In genomic region chr6:39376775-39377174, GRCm38 (mm10) we compare ENCODE assay signal across 8 mouse cellular contexts. TPM values are rescaled to one million over a fixed set of nuclear protein-coding genes. Genes with fewer than 3 reads are reported as not detected.
DNase-seq lines count a peak whose midpoint lies in the region; ATAC-seq and TF ChIP-seq lines count a peak whose summit lies in the region.

No protein-coding gene starts in this region.

- no peaks in the 10 kb centered on the region for H3K27me3 ChIP-seq in embryonic facial prominence, embryonic 14.5 days (replicated peaks; ENCODE audit: control insufficient read depth, insufficient read depth, low read length)
- no peaks in the 10 kb centered on the region for H3K27me3 ChIP-seq in intestine, embryonic 16.5 days (replicated peaks; ENCODE audit: control insufficient read depth, insufficient read depth, low read length)
- peaks cover 18% of the 10 kb centered on the region; the same call in 1 of the 2 replicates for H3K27me3 ChIP-seq in neural tube, embryonic 13.5 days

- WGBS in lung, adult 2 months, result 10% methylated on average over 9 of the region's 9 CpGs
- 12% methylated on average over 9 of the region's 9 CpGs for whole genome bisulfite sequencing in embryonic facial prominence, embryonic 14.5 days
- WGBS in intestine, embryonic 16.5 days, result 12% methylated on average over 9 of the region's 9 CpGs
- 20% methylated on average over 9 of the region's 9 CpGs for WGBS in neural tube, embryonic 13.5 days

- H3K9ac ChIP-seq in embryonic facial prominence, embryonic 14.5 days (ENCODE audit: low read depth, low read length), result peak overlapping the region; percentile 91
- H3K9ac ChIP-seq in intestine, embryonic 16.5 days (ENCODE audit: low read depth, low read length), result peak overlapping the region; percentile 95
- H3K9ac ChIP-seq in neural tube, embryonic 13.5 days, result peak overlapping the region; percentile 91

- H3K4me2 ChIP-seq in embryonic facial prominence, embryonic 14.5 days (ENCODE audit: low read depth, low read length), result peak overlapping the region; percentile 62
- H3K4me2 ChIP-seq in intestine, embryonic 16.5 days (ENCODE audit: low read depth, low read length), result peak overlapping the region; percentile 80
- peak overlapping the region; percentile 70 for H3K4me2 ChIP-seq in neural tube, embryonic 13.5 days

- no peak for TF ChIP-seq CTCF in lung, adult 2 months (IDR thresholded peaks at IDR 0.05; ENCODE audit: insufficient read depth, low read length)

- H3K9me3 ChIP-seq in embryonic facial prominence, embryonic 14.5 days (ENCODE audit: control insufficient read depth, low read length), result no peaks in the 10 kb centered on the region
- H3K9me3 ChIP-seq in intestine, embryonic 16.5 days (ENCODE audit: control insufficient read depth, low read length), result no peaks in the 10 kb centered on the region
- no peaks in the 10 kb centered on the region for H3K9me3 ChIP-seq in neural tube, embryonic 13.5 days

- ATAC-seq in embryonic facial prominence, embryonic 14.5 days (ENCODE audit: low read depth), result no peak
- no peak for ATAC-seq in intestine, embryonic 16.5 days
- no peak for ATAC-seq in neural tube, embryonic 13.5 days (ENCODE audit: low read depth)

- H3K27ac ChIP-seq in embryonic facial prominence, embryonic 14.5 days (replicated peaks; ENCODE audit: low read depth, low read length), result no peak overlapping the region
- no peak overlapping the region for H3K27ac ChIP-seq in intestine, embryonic 16.5 days (ENCODE audit: low read length)
- no peak overlapping the region for H3K27ac ChIP-seq in neural tube, embryonic 13.5 days (replicated peaks)

- H3K4me1 ChIP-seq in lung, adult 2 months (ENCODE audit: control insufficient read depth, insufficient read depth, low read length), result peaks cover 12% of the 10 kb centered on the region
- H3K4me1 ChIP-seq in embryonic facial prominence, embryonic 14.5 days (ENCODE audit: control insufficient read depth, insufficient read depth, low read length), result peaks cover 18% of the 10 kb centered on the region
- peaks cover 24% of the 10 kb centered on the region for H3K4me1 ChIP-seq in intestine, embryonic 16.5 days (ENCODE audit: control insufficient read depth, insufficient read depth, low read length)
- peaks cover 36% of the 10 kb centered on the region for H3K4me1 ChIP-seq in neural tube, embryonic 13.5 days (replicated peaks)

- DNase-seq in lung, adult 2 months, result no peak
- DNase-seq in lung, postnatal 14 days, result no peak
- DNase-seq in embryonic facial prominence, embryonic 14.5 days (ENCODE audit: low spot score), result no peak
- DNase-seq in cerebellum, adult 11 months, result no peak
- DNase-seq in adrenal gland, postnatal 36 days, result no peak
- DNase-seq in cerebellum, adult 8-10 months, result no peak

- H3K4me3 ChIP-seq in lung, adult 2 months (replicated peaks; ENCODE audit: extremely low read depth, low read depth, low read length), result peak overlapping the region; percentile 85
- peak overlapping the region; percentile 89 for H3K4me3 ChIP-seq in embryonic facial prominence, embryonic 14.5 days (ENCODE audit: low read depth, low read length)
- H3K4me3 ChIP-seq in intestine, embryonic 16.5 days (ENCODE audit: low read length), result peak overlapping the region; percentile 93
- peak overlapping the region; percentile 96 for H3K4me3 ChIP-seq in neural tube, embryonic 13.5 days

- peaks cover 10% of the 10 kb centered on the region for H3K36me3 ChIP-seq in embryonic facial prominence, embryonic 14.5 days (ENCODE audit: control insufficient read depth, insufficient read depth, low read length)
- no peaks in the 10 kb centered on the region for H3K36me3 ChIP-seq in intestine, embryonic 16.5 days (ENCODE audit: control insufficient read depth, insufficient read depth, low read length)
- H3K36me3 ChIP-seq in neural tube, embryonic 13.5 days, result peaks cover 14% of the 10 kb centered on the region

- no peak for TF ChIP-seq POLR2A in lung, adult 2 months (IDR thresholded peaks at IDR 0.05; ENCODE audit: borderline replicate concordance, extremely low read depth, low read depth, low read length)

RNA-seq across cellular contexts. Expression of gene Slc37a3, which starts 0.7 kb away (rescaled TPM):
- polyA plus RNA-seq in lung, adult 2 months (2012; rRNA removed), result 13.7 and 21.1 TPM in 2 replicates
- polyA plus RNA-seq in embryonic facial prominence, embryonic 14.5 days (2014; fragmentation: Nextera tagmentation; extraction: Ambion mirVana), result 56.9 and 57.3 TPM in 2 replicates
- 35.1 and 39.4 TPM in 2 replicates for polyA plus RNA-seq in intestine, embryonic 16.5 days (2015; fragmentation: Nextera tagmentation; extraction: Ambion mirVana)
- 60.3 and 65.9 TPM in 2 replicates for polyA plus RNA-seq in neural tube, embryonic 13.5 days (2015; fragmentation: Nextera tagmentation; extraction: Ambion mirVana)
- 10 to 100 TPM; 38.9 to 39.5 TPM for total RNA-seq in adrenal gland, postnatal 36 days (2021)

RNA-seq across cellular contexts. Expression of gene Rab19, which starts 4.2 kb away (rescaled TPM):
- 3.6 and 5.2 TPM in 2 replicates for polyA plus RNA-seq in lung, adult 2 months (2012; rRNA removed)
- polyA plus RNA-seq in embryonic facial prominence, embryonic 14.5 days (2014; fragmentation: Nextera tagmentation; extraction: Ambion mirVana), result 0.93 and 1.8 TPM in 2 replicates
- polyA plus RNA-seq in intestine, embryonic 16.5 days (2015; fragmentation: Nextera tagmentation; extraction: Ambion mirVana), result 7.7 and 8.8 TPM in 2 replicates
- polyA plus RNA-seq in neural tube, embryonic 13.5 days (2015; fragmentation: Nextera tagmentation; extraction: Ambion mirVana), result 0.44 TPM in 1 of 2 replicates, not detected in the other
- under 1 TPM; 0.40 to 0.59 TPM for total RNA-seq in adrenal gland, postnatal 36 days (2021)

RNA-seq across cellular contexts. Expression of gene Mkrn1, which starts 43.5 kb away (rescaled TPM):
- 35.8 TPM in 2 replicates for polyA plus RNA-seq in lung, adult 2 months (2012; rRNA removed)
- 67.1 and 72.4 TPM in 2 replicates for polyA plus RNA-seq in embryonic facial prominence, embryonic 14.5 days (2014; fragmentation: Nextera tagmentation; extraction: Ambion mirVana)
- 63.2 and 63.5 TPM in 2 replicates for polyA plus RNA-seq in intestine, embryonic 16.5 days (2015; fragmentation: Nextera tagmentation; extraction: Ambion mirVana)
- polyA plus RNA-seq in neural tube, embryonic 13.5 days (2015; fragmentation: Nextera tagmentation; extraction: Ambion mirVana), result 215 and 237 TPM in 2 replicates
- total RNA-seq in adrenal gland, postnatal 36 days (2021), result 10 to 100 TPM; 76.0 to 89.5 TPM
